Mouse (Mus musculus): ENCODE measurements around the gene Wwc2.

DNA sequence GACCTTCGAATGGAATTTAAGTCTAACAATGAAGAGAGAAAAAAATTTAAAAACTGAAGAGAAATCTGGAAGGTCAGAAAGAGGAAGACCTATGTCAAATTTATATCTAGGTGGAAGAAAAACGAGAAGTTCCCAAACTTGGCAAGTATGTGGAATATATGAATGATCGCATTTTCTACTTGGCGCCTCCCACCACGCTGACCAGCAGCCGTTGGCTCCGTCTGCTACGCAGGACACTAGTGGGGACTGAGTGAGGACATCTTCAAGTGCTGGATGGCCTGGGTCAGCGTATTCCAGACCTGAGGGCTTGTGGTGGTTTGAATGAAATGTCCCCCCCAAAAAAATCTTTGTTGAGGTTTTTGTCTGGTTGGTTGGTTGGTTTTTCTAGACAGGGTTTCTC lies 84.6 kb downstream of the Wwc2 start:
- TF ChIP-seq CTCF (IDR thresholded peaks at IDR 0.05; ENCODE audit: extremely low read depth, insufficient read depth, insufficient read length, insufficient replicate concordance) (no peak), POLR2A (IDR thresholded peaks at IDR 0.05; ENCODE audit: low read depth, low read length) (no peak)

All from spleen, adult 2 months (tissue).